Mouse (Mus musculus): ENCODE results near the gene Hba-x.
"Not testable (repeated sequence)": the region's sequence is repeated elsewhere in the genome, so short reads cannot be mapped to it uniquely, and the experiment has no call there.

Hba-x gene

DNA sequence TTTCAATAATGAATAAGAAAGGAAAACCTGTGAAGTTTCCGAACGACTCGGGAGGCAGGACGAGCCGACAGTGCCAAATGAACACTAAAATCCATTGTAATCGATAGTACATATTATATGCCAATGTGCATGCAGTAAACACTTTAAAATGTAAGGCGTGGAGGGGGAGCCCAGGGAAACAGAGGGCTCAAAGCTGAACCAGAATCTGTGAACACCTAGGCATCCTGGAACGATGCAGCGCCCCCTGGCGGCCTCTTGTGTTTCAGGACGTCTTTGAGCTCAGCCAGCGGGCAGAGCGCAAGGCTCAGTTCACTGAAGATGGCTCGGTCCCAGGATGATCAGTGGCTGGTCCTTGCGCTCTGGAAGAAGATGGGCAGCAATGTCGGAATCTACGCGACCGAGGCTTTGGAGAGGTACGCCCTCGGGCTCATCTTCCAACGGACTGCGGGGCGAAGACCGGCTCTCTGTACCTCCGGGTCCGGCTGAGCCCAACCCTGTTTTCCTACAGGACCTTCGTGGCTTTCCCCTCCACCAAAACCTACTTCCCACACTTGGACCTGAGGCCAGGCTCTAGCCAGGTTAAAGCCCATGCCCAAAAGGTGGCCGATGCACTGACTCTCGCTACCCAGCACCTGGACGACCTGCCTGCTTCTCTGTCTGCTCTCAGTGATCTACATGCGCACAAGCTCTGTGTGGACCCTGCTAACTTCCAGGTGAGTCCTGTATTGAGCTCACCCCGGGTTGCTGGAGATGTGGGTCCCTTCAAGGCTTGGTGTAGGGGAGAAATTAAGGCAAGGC is 10.7 kb downstream of the Hba-x start, which contains the start of gene Hbq1b:
Hbq1b (plus strand) TSS at position 271 of the 798 bp plus-strand sequence.
- DNase-seq = peak; percentile 41 to 48

DNA sequence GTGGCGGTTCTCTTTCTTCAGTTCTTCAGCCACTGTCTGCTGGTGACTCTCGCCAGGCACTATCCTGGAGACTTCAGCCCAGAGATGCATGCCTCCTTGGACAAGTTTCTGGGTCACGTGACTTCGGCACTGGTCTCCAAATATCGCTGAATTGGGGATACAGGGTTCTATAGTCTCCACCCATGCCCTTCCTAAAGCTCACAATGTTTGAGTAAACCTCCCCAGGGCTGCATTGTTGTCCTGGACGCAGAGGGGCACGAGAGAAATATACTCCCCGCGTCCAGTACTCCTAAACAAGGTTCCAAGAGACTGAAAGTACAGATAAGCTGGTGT is 11.3 kb downstream of the Hba-x start:
- DNase-seq = no peak

DNA sequence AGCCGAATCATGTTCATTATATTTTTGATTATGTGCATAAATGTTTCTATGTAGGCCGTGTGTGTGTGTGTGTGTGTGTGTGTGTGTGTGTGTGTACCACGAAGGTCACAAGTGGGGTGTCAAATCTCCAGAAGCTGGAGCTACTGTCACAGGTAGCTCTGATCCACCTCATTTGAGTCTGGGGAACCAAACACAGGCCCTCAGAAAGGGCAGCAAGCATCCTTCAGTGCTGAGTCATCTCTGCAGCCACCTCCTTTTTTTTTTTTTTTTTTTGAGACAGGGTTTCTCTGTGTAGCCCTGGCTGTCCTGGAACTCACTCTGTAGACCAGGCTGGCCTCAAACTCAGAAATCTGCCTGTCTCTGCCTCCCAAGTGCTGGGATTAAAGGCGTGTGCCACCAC is 16.6 kb downstream of the Hba-x start:
- DNase-seq = not testable (repeated sequence)

DNA sequence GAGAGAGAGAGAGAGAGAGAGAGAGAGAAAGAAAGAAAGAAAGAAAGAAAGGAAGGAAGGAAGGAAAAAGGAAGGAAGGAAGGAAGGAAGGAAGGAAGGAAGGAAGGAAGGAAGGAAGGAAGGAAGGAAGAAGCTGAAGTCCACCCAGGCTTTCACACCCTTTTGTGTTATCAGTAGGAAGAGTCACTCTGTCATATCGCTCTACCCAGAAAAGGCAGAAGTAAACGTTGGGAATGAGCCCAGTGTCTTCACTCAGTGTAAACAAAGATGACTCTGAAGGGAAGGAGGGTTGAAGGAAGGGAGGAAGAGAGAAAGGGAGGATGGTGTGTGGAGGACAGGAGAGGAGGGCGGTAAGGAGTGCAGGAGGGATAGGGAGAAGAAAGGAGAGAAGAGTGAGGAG is 17.3 kb downstream of the Hba-x start:
- not testable (repeated sequence) for DNase-seq

DNA sequence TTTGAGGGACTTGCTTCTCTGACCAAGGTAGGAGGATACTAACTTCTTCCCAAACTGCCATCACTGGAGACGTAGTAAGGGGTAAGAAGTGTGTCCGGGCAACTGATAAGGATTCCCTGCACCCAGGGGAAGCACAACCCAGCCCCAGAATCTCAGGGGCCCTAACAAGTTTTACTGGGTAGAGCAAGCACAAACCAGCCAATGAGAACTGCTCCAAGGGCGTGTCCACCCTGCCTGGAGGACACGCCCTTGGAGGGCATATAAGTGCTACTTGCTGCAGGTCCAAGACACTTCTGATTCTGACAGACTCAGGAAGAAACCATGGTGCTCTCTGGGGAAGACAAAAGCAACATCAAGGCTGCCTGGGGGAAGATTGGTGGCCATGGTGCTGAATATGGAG is 20.0 kb downstream of the Hba-x start, which contains the start of gene Hba-a2:
Hba-a2 (plus strand) TSS at position 287 of the 400 bp plus-strand sequence.
- DNase-seq = not testable (repeated sequence)

DNA sequence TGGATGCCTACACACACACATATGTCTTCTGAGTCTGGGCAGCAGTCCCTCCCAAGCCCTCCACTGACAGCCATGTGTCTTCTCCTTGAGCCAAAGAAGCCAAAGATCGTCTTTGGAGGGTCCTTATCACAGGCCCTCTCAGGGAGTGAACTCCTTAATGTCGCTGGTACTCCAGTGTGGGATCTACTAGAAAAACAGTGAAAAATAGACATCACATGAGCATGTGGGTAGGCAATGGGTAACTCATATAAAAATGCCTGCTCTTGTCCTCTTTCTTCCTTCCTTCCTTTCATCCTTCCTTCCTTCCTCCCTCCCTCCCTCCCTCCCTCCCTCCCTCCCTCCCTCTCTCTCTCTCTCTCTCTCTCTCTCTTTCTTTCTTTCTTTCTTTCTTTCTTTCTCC is 21.2 kb downstream of the Hba-x start:
- not testable (repeated sequence) for DNase-seq

DNA sequence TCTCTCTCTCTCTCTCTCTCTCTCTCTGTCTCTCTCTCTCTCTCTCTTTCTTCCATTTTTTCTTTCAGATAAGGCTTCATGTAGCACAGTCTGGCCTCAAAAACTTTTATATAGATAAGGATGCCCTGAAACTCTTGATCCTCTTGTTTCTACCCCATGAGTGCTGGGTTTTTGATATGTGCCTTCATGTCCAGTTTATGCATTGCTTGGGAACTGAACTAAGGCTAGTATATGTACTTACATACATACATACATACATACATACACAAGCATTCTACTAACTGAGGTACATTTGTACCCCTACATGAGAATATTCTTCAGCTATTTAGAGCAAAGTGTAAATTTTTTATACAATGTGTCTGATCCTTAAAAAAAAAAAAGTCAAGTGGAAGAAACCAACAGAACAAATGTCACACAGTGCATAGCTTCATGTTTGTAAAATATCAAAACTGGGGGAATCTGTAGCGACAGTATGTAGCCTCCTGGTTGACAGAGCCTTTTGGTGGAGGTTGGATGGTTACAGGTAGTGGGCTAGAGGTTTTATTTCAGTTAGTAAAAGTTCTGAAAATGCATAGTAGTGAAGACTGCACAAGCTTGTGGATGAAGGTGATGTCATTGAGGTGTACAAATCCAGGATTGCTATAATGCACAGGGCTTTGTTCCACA is 21.8 kb downstream of the Hba-x start:
- DNase-seq = no peak

DNA sequence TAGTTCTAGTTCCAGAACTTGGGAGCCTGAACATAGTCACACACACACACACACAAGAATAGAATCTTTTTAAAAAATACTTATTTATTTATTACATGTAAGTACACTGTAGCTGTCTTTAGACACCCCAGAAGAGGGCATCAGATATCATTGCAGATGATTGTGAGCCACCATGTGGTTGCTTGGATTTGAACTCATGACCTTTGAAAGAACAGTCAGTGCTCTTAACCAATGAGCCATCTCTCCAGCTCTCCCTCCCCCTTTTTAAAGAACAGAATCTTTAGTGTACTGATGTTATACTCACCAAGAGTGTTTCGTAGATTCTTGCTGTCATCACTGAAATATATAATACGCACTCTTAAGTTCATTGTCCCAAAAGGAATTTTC is 22.3 kb downstream of the Hba-x start:
- no peak for DNase-seq

DNA sequence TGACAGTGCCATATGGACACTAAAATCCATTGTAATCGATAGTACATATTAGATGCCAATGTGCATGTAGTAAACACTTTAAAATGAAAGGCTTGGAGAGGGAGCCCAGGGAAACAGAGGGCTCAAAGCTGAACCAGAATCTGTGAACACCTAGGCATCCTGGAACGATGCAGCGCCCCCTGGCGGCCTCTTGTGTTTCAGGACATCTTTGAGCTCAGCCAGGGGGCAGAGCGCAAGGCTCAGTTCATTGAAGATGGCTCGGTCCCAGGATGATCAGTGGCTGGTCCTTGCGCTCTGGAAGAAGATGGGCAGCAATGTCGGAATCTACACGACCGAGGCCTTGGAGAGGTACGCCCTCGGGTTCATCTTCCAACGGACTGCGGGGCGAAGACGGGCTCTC is 23.7 kb downstream of the Hba-x start, which contains the start of gene Hbq1a:
Hbq1a (plus strand) TSS at position 205 of the 400 bp plus-strand sequence.
- peak in 1 of 2 experiments; percentile 13 for DNase-seq

DNA sequence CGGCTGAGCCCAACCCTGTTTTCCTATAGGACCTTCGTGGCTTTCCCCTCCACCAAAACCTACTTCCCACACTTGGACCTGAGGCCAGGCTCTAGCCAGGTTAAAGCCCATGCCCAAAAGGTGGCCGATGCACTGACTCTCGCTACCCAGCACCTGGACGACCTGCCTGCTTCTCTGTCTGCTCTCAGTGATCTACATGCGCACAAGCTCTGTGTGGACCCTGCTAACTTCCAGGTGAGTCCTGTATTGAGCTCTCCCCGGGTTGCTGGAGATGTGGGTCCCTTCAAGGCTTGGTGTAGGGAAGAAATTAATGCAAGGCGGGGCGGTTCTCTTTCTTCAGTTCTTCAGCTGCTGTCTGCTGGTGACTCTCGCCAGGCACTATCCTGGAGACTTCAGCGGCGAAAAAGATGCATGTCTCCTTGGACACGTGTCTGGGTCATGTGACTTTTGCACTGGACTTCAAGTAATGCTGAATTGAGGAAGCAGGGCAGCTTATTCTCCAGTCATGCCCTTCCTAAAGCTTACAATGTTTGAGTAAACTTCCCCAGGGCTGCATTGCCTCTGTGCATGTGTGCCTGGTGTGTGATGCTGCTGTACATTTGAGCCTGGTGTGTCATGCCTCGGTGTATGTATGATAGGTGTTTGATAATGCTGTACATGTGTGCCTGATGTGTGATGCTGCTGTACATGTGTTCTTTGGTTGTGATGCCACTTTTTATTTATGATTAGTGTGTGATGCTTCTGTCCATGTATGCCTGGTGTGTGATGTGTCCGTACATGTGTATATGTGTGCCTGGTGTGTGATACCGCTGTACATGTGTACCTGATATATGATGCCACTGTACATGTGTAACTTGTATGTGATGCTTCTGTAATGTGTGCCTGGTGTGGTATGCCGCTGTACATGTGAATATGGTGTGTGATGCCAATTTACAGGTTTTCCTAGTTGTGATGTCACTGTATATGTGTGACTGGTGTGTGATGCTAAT is 24.4 kb downstream of the Hba-x start:
- DNase-seq = no peak

DNA sequence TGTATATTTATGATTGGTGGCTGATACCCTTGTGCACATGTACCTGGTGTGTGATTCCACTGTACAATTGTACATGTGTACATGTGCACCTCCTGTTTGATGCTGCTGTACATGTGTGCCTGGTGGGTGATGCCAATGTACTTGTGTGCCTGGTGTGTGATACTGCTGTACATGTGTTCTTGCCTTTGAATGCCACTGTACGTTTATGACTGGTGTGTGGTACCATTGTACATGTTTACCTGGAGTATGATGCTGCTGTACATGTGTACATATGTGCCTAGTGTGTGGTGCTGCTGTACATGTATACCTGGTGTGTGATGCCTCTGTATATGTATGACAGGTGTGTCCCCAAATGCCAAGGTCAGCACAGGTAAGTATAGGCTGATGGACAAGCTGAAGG is 25.3 kb downstream of the Hba-x start:
- DNase-seq = no peak

DNA sequence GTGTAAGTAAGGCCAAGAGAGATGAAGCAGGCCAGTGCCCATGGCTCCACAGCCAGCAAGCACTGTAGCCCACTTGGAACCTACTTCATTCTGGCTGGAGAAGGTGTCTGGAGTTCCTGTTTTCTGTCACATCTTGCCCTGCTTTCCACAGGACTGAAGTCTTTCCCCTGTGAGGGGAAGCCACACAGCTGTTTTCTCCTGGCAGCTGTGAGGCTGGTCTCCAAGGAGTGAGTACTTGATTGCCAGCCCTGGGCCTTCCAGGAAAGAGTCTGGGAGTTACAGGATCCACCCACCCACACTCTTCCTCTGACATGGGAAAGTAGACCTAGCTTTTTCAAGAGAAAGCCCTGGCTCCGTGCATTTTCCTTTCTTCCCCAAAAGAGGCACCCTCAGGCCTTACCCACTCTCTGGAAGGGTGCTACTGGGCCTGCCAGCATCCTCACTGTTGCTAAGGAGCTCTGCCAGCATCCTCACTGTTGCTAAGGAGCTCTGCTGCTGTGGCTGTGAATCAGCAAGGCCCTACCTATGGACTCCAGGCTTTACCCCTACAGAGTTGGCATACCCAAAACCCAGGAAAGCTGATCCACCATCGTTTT is 26.7 kb downstream of the Hba-x start:
- no peak for DNase-seq

DNA sequence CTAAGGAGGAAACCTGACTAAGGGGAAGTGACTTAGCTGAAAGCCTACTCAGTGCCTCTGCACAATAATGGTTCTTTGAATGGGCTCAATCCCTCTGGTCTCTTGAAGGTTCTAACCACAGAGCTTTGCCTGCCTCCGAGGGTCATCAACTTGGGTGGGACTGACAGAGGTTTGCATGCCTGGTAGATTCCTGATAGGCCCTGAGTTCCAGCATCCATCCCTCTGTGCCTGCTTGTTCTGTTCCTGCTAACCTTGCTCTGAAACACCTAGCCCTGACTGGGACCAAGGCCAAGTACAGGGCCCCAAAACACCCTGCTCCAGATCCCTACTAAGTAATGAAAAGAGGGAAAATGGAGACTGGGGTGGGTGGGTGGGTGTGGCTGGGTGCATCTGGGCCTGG is 27.3 kb downstream of the Hba-x start:
- DNase-seq = no peak

DNA sequence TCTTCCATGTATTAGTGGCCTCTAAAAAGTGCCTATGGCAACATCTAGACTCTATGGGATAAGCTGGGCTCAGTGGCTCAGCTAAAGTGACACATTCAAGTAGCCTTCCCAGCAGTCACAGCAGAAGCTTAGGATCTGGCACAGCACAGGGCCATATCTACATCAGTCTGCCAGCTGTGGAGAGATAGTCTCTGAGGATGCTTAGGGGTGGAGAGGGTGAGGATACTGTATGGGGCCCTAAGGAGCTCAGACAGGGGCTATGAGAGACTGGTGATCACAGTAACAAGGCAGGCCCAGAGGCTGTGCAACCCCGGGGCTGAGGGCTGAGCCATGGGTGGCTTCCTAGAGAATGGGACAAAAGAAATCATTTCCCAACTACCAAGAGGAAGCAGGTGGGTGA is 30.8 kb downstream of the Hba-x start:
- no peak for DNase-seq

DNA sequence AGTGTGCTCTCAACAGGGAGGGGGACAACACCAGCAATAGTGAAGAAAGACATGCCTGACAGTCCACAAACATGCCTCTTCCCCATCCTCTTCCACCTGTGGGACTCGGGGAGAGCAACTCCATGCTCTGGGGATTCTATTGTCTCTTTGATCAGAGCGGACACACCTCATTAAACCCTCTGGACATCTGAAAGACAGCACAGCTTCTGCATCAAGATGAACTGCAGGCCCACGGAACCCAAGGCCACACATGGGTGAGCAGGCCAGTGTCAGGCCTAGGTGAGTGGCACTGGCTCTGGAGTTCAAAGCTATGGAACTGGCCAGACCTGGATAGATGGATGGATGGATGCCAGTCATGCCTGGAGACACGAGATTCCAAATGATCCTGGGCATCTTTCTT is 33.2 kb downstream of the Hba-x start:
- no peak for DNase-seq

DNA sequence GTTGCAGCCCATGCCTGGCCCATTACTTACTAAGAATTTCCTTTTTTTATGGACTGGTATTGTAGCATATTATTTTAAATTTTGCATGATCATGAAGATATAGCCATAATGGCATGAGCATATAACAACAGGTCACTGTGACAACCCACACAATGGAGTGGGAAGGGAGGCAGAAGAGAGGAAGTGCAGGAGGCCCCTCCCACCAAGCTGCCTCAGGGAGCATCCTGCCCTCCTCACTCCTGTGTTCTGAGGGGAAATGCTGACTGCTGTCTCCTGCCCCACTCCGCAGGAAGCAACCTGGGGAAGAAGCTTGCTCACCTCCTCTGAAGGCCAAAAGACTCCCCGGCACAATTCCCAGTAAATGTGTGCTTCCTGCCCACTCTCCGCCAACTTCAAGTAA is 33.7 kb downstream of the Hba-x start:
- no peak for DNase-seq

DNA sequence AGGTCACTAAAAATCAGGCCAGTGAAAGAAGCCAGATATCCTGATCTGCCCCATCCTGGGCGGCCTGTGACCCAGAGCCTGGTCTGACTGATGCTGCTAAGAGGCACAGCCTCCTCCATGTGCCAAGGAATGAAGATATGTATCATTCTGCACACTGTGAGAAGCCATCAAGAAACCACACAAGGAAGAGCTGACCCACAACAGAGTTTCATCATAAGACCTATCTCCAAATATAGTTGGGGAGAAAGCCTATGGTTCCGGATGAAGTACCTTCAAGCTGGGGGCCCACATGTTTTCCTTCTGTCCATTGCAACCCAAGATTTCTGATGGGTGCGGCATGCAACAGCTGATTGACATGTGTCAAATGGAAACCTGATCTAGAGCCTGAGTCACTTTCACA is 39.8 kb downstream of the Hba-x start:
- DNase-seq = no peak

DNA sequence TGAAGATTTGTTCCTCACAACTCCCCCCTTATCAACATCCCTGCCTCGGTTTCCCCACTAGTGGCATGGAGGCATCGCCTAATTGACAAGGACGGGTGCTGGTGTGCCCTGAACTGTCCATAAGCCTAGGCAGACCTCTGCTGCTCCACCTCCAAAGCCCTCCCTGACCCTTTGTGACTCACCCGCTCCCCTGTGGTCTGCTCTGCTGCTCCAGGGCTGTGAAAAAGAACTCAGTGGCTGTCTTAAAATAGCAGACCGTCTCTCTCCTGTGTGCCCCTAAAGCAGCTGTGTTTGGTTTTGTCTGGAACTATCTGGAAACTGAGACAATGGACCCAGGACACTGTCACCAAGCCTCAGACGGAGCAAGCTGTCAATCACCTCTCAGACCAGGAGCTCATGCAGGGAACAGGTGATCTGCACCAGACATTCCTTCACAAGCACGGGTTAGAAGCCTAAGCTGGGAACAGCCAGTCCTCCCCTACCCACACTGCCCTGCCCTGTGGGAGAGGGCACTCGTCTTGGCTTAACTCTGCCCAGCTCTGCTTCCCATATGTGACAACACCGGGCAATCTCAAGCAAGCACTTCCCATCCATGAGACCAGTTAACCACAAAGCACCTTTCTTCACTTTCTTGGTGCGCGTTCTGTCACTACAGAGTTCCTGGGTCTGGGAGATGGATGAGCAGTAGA is 44.5 kb downstream of the Hba-x start:
- DNase-seq = no peak

DNA sequence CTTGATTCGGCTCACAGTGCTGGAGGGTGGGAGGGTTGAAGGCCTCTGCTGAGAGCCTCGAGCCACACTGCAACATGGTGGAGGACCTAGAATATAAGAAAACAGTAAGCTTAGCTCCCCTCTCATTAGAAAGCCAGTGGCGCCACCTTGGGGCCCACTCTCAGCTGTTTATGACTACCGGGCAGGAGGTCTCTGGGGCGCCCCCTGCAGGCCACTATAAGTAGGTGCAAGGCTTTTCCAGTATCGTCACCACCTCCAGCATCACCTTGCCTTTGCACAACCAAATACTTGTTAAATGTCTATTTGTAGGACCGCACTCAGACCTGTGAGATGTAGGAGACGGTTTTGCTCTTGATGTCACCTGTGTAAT is 45.0 kb downstream of the Hba-x start:
- peak; percentile 16 to 24 for DNase-seq

DNA sequence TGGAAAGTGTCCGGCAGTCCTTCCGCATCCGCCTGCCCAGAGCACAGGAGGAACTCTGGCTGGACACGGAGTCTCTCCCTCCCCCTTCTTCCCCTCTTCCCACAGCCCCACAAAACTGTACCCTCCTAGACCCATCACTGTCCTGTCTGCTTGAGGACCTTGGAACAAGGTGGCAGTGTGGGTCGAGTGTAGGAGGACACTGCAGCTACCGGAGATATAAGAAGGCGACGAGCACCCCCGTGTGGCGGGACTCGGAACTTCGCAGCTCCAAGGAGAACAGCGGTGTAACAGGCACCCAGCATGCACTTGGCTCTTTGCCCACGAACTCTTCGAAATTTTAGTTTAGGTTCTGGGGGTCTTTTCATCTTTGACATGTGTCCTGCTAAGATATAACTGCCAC is 48.4 kb downstream of the Hba-x start:
- peak; percentile 51 to 56 for DNase-seq

Data from thymus, adult 18-20 months (tissue).